Mouse (Mus musculus): ENCODE results near the gene Fbxl5.

GRCm38 (mm10) chr5:43810427-43811062 is 10.9 kb downstream of the Fbxl5 start:
- TF ChIP-seq GATA1 (IDR thresholded peaks at IDR 0.05; ENCODE audit: borderline replicate concordance, low read length) (no peak), CTCF (IDR thresholded peaks at IDR 0.05; ENCODE audit: low read depth, low read length) (no peak), GATA2 (IDR thresholded peaks at IDR 0.05; ENCODE audit: borderline replicate concordance, low read depth, low read length) (no peak), TAL1 (conservative IDR thresholded peaks at IDR 0.05; ENCODE audit: low read depth, low read length) (no peak)

Data from G1E (cell line).